Mouse (Mus musculus) ES-Bruce4 (cell line): ENCODE results near the gene Ndufs7. TPM values are rescaled to one million over a fixed set of nuclear protein-coding genes. Genes with fewer than 3 reads are reported as not detected.

Experiments
- H3K27ac ChIP-seq: 2 replicates; pipeline ENCODE4 v1.5.1; 2012; ENCODE audit warnings: low read length, inconsistent platforms; ENCODE audit not compliant: insufficient read depth
- H3K27me3 ChIP-seq: 2 replicates; pipeline ENCODE4 v1.6.1; 2012; ENCODE audit warnings: mild to moderate bottlenecking, low read length, inconsistent platforms; ENCODE audit not compliant: control insufficient read depth, poor library complexity, insufficient read depth, severe bottlenecking
- H3K36me3 ChIP-seq: 2 replicates; pipeline ENCODE4 v1.6.1; 2012; ENCODE audit warnings: inconsistent platforms, mild to moderate bottlenecking, low read length, moderate library complexity; ENCODE audit not compliant: control insufficient read depth, poor library complexity, insufficient read depth, severe bottlenecking
- H3K4me1 ChIP-seq: one replicate; pipeline ENCODE4 v1.8.1; 2011; ENCODE audit warnings: low read length; ENCODE audit not compliant: control insufficient read depth, insufficient read depth
- H3K4me3 ChIP-seq: 2 replicates; pipeline ENCODE4 v1.5.1; 2011; ENCODE audit warnings: low read depth, mild to moderate bottlenecking, low read length
- H3K9ac ChIP-seq: 2 replicates; pipeline ENCODE4 v1.6.1; 2012; ENCODE audit warnings: low read depth, mild to moderate bottlenecking, inconsistent platforms; ENCODE audit not compliant: poor library complexity, severe bottlenecking
- H3K9me3 ChIP-seq: replicated peaks from 2 replicates; pipeline ENCODE4 v1.6.1; 2012; ENCODE audit warnings: mild to moderate bottlenecking, low read length, inconsistent platforms; ENCODE audit not compliant: control insufficient read depth, poor library complexity, insufficient read depth, severe bottlenecking
- CTCF ChIP-seq: IDR thresholded peaks from one replicate; pipeline ENCODE4 v1.8.1; 2011; ENCODE audit warnings: low read depth, low read length
- EP300 ChIP-seq: IDR thresholded peaks from 2 replicates; pipeline ENCODE4 v1.6.1; 2011; ENCODE audit warnings: low read depth, low read length; ENCODE audit not compliant: insufficient read depth
- POLR2A ChIP-seq: IDR thresholded peaks from one replicate; pipeline ENCODE4 v1.8.1; 2011; ENCODE audit warnings: low read length; ENCODE audit not compliant: insufficient read depth
- polyA plus RNA-seq: library from polyadenylated mRNA; stranded (reverse); fragments of >200 nt; gene quantifications from 2 replicates; pipeline ENCODE4 v1.2.4, GENCODE M21; 2011; ENCODE audit warnings: low read depth; ENCODE audit not compliant: missing spikeins, insufficient read depth, insufficient read length

Ndufs7 gene
- polyA plus RNA-seq, 1 experiment = 63.9 TPM

GRCm38 (mm10) chr10:80301256-80302081, 52.5 kb downstream of the Ndufs7 start:
- H3K27ac ChIP-seq = no peak overlapping the region
- H3K4me1 ChIP-seq = peaks cover 2% of the 10 kb centered on the region
- no peaks in the 10 kb centered on the region for H3K27me3 ChIP-seq
- no peak for TF ChIP-seq POLR2A
- no peak for TF ChIP-seq CTCF
- TF ChIP-seq EP300 = no peak
- no peaks in the 10 kb centered on the region for H3K36me3 ChIP-seq
- H3K4me3 ChIP-seq = no peak overlapping the region
- H3K9me3 ChIP-seq = no peaks in the 10 kb centered on the region
- H3K9ac ChIP-seq = no peak overlapping the region

DNA sequence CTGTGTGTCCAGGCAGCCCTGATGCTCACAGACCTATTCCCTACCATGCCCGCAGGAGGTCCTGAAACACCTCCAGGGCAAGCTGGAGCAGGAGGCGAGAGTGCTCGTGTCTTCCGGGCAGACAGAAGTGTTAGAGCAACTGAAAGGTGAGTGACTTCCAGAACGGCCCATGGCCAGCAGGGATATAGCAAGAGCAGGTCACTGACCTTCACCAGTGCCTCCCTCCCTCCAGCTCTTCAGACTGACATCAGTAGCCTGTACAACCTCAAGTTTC, 53.1 kb downstream of the Ndufs7 start:
- Histone ChIP-seq H3K36me3 (no peaks in the 10 kb centered on the region), H3K4me1 (peaks cover 2% of the 10 kb centered on the region), H3K9me3 (no peaks in the 10 kb centered on the region)

GRCm38 (mm10) chr10:80302471-80302881, 53.6 kb downstream of the Ndufs7 start:
- Histone ChIP-seq H3K36me3 (no peaks in the 10 kb centered on the region), H3K27me3 (no peaks in the 10 kb centered on the region), H3K9ac (no peak overlapping the region), H3K4me1 (peaks cover 2% of the 10 kb centered on the region), H3K27ac (no peak overlapping the region), H3K4me3 (no peak overlapping the region), H3K9me3 (no peaks in the 10 kb centered on the region)
- TF ChIP-seq EP300 (no peak), CTCF (no peak), POLR2A (no peak)

More for the DNA sequence above, 53.1 kb downstream of the Ndufs7 start:
- TF ChIP-seq POLR2A = no peak
- no peak for TF ChIP-seq EP300
- TF ChIP-seq CTCF = no peak
- H3K4me3 ChIP-seq = no peak overlapping the region
- no peak overlapping the region for H3K9ac ChIP-seq
- H3K27me3 ChIP-seq = no peaks in the 10 kb centered on the region
- H3K27ac ChIP-seq = no peak overlapping the region

DNA sequence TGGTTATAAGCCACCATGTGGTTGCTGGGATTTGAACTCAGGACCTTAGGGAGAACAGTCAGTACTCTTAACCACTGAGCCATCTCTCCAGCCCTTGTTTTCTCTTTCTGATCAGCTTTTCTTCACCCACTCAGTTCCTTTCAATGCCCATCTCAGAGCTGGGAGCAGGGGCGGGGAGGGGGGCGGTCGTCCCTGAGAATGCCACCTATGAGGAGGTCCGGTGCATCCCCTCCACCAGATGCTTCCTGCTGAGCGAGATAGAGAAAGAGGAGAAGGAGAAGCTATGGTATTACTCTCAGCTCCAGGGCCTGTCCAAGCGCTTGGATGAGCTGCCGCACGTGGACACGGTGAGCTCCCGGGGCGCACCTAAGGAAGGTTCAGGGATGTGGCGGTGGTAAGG, 55.5 kb downstream of the Ndufs7 start:
- H3K36me3 ChIP-seq = no peaks in the 10 kb centered on the region
- H3K4me3 ChIP-seq = peak overlapping the region; percentile 77
- H3K27ac ChIP-seq = no peak overlapping the region
- H3K9ac ChIP-seq = peak overlapping the region; percentile 32
- H3K27me3 ChIP-seq = no peaks in the 10 kb centered on the region
- H3K9me3 ChIP-seq = no peaks in the 10 kb centered on the region
- no peaks in the 10 kb centered on the region for H3K4me1 ChIP-seq
- TF ChIP-seq CTCF (no peak), EP300 (no peak), POLR2A (no peak)

GRCm38 (mm10) chr10:80304862-80305261, 55.9 kb downstream of the Ndufs7 start:
- Histone ChIP-seq H3K9me3 (no peaks in the 10 kb centered on the region), H3K27me3 (no peaks in the 10 kb centered on the region), H3K27ac (no peak overlapping the region), H3K4me3 (peak overlapping the region; percentile 77), H3K9ac (peak overlapping the region; percentile 32), H3K36me3 (no peaks in the 10 kb centered on the region), H3K4me1 (no peaks in the 10 kb centered on the region)
- TF ChIP-seq EP300 (no peak), POLR2A (peak; percentile 80), CTCF (no peak)

Other genes starting within 250 kb of the Ndufs7 start
- 6.5 and 6.9 TPM in 2 replicates for gene Arhgap45, start 232.5 kb upstream of the Ndufs7 start, polyA plus RNA-seq
- 176 and 180 TPM in 2 replicates for gene Polr2e, start 209.3 kb upstream of the Ndufs7 start, polyA plus RNA-seq
- 479 and 507 TPM in 2 replicates for gene Gpx4, start 202.0 kb upstream of the Ndufs7 start, polyA plus RNA-seq
- 36.1 and 37.3 TPM in 2 replicates for gene Sbno2, start 143.6 kb upstream of the Ndufs7 start, polyA plus RNA-seq
- gene Stk11, start 133.3 kb upstream of the Ndufs7 start, polyA plus RNA-seq = 70.3 and 91.6 TPM in 2 replicates
- gene Atp5d, start 110.5 kb upstream of the Ndufs7 start, polyA plus RNA-seq = 242 and 255 TPM in 2 replicates
- gene Cbarp, start 108.3 kb upstream of the Ndufs7 start, polyA plus RNA-seq = 29.8 and 33.4 TPM in 2 replicates
- gene Midn, start 100.8 kb upstream of the Ndufs7 start, polyA plus RNA-seq = 67.4 and 73.2 TPM in 2 replicates
- 51.9 and 58.2 TPM in 2 replicates for gene Cirbp, start 83.1 kb upstream of the Ndufs7 start, polyA plus RNA-seq
- gene 1600002K03Rik, start 76.2 kb upstream of the Ndufs7 start, polyA plus RNA-seq = 7.6 and 7.7 TPM in 2 replicates
- 7.2 and 11.2 TPM in 2 replicates for gene Efna2, start 69.6 kb upstream of the Ndufs7 start, polyA plus RNA-seq
- 35.7 and 36.5 TPM in 2 replicates for gene Mum1, start 22.7 kb upstream of the Ndufs7 start, polyA plus RNA-seq
- 0.68 and 0.82 TPM in 2 replicates for gene Gamt, start 11.9 kb downstream of the Ndufs7 start, polyA plus RNA-seq
- gene Dazap1, start 12.4 kb downstream of the Ndufs7 start, polyA plus RNA-seq = 175 and 192 TPM in 2 replicates
- gene Rps15, start 43.3 kb downstream of the Ndufs7 start, polyA plus RNA-seq = 2,641 and 2,952 TPM in 2 replicates
- gene Apc2, start 46.9 kb downstream of the Ndufs7 start, polyA plus RNA-seq = 3.2 and 3.8 TPM in 2 replicates
- gene 2310011J03Rik, start 71.4 kb downstream of the Ndufs7 start, polyA plus RNA-seq = 11.6 and 13.2 TPM in 2 replicates
- 2.8 and 3.1 TPM in 2 replicates for gene Pcsk4, start 80.4 kb downstream of the Ndufs7 start, polyA plus RNA-seq
- gene Reep6, start 80.8 kb downstream of the Ndufs7 start, polyA plus RNA-seq = 17.3 and 17.6 TPM in 2 replicates
- gene Adamtsl5, start 99.3 kb downstream of the Ndufs7 start, polyA plus RNA-seq = 3.8 and 5.4 TPM in 2 replicates
- gene Plk5, start 107.3 kb downstream of the Ndufs7 start, polyA plus RNA-seq = 11.1 and 12.6 TPM in 2 replicates
- gene Mex3d, start 138.5 kb downstream of the Ndufs7 start, polyA plus RNA-seq = 25.0 and 28.0 TPM in 2 replicates
- 81.3 and 84.8 TPM in 2 replicates for gene Mbd3, start 150.4 kb downstream of the Ndufs7 start, polyA plus RNA-seq
- 199 and 223 TPM in 2 replicates for gene Uqcr11, start 157.7 kb downstream of the Ndufs7 start, polyA plus RNA-seq
- gene Tcf3, start 184.5 kb downstream of the Ndufs7 start, polyA plus RNA-seq = 78.0 and 78.2 TPM in 2 replicates
- gene Onecut3, start 245.7 kb downstream of the Ndufs7 start, polyA plus RNA-seq = not detected in 2 replicates